Mouse (Mus musculus): Measurements from ENCODE around the gene Cd47.

Gene Cd47

GRCm38 (mm10) chr16:49836634-49837164 is 36.4 kb downstream of the Cd47 start:
- DNase-seq: no peak

DNA sequence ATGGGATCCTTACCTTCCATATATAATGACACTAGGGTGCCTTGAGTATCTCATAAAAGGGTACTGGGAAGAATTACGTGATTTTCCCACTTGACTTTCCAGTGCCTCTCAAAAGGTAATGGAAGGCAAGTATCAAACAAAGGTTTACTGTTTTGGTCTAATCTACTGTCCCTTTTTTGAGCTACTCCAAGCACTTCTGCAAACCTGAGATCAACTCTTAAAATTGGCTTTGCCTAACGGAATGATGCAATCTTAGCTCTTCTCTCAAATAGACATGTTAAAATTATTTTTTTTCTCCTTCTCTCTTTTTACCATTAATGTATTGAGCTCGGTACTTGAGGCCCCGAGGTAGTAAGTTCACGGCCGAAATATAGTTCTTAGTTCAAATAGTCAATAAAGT is 38.6 kb downstream of the Cd47 start:
- no peak for DNase-seq

- peak; percentile 37 for DNase-seq
Measured at GRCm38 (mm10) chr16:49839681-49840535, 39.6 kb downstream of the Cd47 start.

- DNase-seq: no peak
Measured at GRCm38 (mm10) chr16:49843723-49844122, 43.4 kb downstream of the Cd47 start.

DNA sequence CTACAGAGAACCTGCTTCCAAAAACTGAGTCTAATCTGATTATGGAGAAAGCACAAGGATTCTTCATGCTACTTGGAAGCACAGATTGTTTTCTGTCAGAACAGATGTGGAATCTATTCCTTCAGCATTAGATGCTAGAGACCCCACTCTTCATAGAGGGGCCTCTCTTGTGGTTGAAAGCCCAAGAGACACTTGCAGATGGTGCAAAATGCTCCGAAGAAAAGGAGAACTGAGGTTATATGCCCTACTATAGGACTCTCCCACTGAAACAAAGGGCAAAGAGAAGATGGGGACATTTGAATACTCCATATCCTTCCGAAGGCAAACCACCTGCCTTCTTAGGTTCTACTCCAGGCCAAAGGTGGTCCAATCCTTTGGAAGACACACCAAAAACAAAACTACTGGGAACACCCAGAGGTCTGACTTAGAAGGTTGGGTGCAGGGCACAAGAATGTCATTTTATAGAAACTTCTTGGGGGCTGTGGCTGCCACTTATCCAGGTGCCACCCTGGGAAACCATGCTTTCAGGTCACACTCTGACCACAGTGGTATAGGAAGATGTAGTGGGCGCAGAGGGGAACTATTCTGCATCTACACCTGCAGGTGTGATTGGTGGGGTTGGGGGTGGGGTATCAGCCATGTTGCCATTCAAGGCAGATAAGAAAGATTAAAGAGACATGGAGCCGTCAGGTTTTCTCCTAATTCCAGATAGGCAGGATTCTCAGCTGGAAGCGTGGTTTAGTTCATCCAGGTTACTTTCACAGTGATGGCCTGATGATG is 47.1 kb downstream of the Cd47 start:
- DNase-seq: no peak

DNA sequence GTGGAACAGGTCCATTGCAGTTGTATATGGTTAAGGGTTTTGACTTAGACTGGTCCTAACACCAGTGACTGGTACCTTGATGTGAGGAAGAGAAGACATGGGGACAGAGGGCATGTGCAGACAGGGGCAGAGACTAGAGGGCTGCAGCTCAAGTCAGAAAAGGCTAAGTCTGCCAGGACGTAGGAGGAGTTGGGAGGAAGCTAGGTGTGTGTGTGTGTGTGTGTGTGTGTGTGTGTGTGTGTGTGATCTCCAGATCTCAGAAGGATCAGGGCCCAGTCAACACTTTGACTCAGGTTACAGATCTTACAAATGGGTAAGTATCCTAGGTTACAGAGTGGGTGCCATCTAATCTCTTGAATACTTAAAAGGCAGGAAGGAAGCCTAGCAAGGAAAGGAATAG is 48.3 kb downstream of the Cd47 start:
- DNase-seq: no peak

DNA sequence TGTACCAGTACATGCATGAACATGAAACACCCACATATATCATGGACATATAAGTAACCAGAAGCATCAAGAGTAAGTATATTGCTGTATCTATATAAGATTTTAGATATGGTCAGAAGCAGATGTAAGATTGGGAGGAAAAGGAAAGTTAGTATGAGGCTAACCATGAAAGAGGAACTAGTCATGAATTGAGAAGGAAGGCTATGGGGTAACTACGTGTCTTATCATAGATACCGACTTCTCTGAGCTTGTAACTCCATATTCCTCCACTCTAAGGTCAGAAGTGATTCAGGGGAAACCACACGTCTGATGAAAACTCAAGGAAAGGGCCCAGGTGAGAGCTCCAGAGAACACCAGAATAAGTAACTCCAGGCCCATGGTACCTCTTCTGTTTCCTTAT is 52.6 kb downstream of the Cd47 start:
- DNase-seq: no peak

DNA sequence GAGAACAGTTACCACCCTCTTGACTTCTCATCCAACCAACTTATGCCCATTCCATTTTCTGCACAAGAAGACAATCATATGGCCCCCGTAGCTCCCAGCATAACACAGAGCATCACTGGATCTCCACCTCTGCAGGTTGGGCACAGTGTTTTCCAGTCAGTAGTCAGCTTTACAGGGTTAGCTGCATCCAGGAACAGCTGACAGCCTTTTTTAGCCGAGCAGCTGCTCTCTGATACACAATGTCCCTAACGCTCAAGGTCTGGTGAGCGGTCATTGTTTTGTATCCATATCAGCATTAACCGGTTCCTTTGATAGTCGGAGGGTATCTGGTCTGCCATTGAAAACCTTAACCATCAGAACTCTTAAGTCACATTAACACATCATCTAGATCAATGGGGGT is 53.3 kb downstream of the Cd47 start:
- DNase-seq: no peak

DNA sequence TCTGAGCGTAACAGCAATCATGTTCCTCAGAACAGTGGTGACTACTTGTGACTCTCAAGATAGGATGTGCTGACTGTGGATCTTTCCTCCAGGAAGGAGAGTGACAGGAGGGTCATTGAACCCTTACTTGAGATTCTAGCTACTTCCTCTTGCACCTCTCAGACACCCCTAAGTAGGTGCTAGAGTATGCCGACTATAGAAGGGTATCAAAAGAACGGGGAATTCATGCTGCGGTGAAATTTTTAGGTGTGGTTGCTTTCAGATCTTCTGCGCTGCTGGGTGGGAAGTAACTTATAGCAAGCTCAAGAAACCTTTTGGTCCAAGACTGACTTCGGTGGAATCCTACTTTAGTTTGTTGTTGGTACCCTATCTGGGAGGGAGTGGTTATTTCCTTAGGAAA is 53.9 kb downstream of the Cd47 start:
- DNase-seq: no peak

- peak; percentile 93 for DNase-seq
Measured at GRCm38 (mm10) chr16:49854931-49855835, 54.9 kb downstream of the Cd47 start.

DNA sequence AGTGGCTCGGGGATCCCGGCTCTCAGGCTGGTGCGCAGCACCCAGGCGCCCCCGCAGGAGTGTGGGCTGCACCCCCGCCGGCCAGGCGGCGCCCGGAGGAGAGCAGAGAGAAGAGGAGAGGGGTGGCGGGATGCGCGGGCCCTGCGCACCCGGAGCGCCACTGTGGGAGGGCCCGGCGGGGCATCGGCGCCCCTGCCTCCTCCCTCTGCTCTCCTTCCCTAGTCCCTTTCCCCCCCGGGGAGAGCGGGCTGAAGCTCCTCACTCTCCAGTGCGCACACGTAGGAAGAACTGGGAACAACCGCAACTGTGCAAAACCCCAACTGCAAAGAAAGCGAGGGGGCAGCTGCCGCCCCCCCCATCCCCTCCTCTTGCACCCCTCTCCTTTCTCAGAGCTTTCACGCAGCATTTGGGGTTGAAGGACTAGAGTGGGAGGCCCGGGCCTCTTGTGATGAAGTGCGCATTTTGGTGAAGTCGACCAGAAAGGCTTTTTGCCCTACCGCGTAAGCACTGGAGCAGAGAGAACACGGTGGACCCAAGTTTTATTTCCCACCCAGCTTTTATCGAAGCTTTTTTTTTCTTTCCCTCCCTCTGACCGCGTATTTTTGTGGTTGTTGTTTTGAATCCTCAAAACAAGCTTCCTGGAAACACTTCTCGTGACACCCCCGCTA is 55.6 kb downstream of the Cd47 start:
- peak; percentile 40 for DNase-seq

DNA sequence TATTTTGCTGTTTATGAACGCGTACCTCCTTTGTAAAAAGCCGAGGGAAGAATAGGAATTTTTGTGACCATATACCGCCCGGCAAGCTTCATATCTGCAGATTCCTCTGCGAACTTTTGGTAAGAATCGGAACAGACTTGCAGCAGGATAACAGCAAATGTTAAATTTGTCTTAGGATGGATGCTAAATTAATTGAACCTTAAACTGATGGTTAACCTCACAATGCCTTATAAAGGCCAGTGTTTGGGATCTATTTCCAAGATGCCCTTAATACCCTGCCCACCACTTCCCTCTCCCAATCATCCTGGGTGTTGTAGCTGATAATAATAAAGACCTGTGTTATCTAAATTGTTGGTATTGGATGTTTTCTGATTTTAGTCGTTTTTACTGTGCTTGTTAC is 56.3 kb downstream of the Cd47 start:
- no peak for DNase-seq

- DNase-seq: peak; percentile 28
Measured at GRCm38 (mm10) chr16:49857504-49858160, 57.3 kb downstream of the Cd47 start.

DNA sequence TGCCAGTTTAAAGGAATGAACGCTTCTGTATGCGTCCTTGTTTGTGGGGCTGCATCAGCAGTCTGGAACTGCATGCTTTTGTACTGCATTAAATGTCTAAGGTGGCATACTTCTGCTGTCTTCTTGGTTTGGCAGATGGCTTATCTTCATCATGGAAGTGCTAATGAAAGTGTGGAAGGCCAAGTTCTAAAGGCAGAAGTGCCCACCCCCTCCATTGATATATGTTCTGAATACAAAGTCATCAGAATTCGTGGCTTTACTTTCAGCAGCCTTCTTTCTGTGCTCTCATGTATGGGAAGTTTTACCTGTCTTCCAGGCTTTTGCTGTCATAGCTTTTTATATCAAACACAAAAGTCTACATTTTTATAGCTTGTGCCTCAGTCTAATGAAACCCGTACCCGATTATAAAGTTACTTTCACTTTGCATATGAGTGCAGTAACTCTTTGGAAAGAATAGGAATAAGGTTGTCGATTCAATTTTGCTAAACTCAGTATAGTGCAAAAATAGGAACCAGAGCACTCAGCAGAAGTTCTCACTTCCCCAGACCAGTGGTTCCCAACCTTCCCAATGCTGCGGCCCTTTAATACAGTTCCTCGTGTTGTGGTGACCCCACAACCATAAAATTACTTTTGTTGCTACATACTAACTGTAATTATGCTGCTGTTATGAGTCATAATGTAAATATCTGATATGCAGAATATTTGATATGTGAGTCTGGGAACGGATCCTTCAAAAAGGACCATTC is 58.0 kb downstream of the Cd47 start:
- no peak for DNase-seq

DNA sequence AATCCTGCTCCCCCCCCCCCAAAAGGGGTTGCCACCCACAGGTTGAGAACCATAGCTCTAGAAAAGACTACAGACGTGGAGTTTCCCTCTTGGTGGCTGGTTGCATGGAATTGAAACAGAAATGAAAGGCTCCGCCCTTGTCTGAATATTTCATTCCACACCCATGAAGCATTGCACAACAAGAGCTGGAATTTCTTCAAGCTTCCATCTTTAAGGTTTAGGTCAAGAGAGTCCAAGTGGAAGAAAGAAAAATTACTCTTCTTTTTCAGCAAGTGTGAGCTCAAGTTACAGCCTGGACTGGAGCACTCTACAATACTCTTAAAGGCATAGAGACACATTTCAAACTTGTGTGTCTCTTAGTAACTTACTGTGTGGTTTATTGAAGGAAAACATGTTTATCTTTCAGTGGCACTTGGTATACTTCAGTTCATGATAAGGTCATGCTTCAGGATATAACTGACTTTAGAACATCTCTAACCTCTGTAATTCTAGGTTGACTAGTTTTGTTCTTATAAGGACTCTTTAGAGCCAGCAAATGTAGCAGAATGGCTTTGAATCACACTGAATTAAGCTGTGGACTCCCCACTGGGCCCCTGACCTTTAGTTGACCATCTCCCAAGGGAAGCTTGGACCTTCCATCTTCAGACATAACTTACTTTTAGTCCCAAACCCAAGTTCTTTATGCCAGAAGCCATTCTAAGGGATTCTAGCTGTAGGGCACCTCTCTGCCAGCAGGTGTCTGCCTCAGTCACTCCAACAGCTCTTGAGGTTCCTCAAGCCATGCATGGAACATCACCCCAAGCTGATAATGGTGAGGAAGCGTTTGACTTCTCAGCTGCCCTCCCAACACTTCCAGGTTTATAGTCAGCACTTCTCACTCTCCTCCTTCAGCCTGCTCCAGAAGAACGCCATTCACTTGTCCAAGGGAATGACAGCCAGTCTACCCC is 58.8 kb downstream of the Cd47 start:
- DNase-seq: peak; percentile 42

- DNase-seq: no peak
Measured at GRCm38 (mm10) chr16:49861986-49862385, 61.7 kb downstream of the Cd47 start.

DNA sequence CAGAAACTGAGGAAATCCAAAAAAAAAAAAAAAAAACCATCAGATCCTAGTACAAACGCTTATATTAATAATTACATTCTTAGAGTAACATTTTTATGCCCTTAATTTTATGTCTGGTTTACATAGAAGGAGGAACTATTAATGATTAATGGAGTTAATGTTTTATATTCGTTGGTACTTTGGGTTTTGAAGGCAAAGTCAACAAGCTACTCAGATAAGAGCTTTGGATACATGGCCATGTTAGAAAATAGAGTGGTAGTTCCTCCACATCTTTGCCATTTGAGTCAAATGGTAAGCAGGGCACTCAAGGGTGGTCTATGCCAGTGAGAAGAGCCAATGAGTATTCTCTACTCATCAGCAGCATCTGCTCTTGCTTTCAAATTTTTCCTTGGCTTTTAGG is 66.3 kb downstream of the Cd47 start:
- peak; percentile 20 for DNase-seq

DNA sequence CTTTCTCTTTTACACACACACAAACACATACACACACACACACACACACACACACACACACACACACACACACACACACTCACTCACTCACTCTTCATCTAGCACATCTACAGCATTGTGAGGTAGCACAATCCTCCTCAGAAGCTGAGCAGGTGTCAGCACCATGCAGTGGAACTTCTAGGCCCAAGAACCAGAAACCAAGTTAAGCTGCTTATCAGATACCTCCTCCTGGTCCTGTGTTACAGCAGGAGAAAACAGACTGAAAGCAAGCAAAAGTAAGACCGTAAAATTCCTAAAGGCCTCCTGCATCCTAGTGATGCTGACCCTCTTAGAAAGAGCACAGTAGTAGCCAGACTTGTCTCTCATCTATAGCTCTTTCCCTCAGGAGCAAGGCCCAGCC is 67.9 kb downstream of the Cd47 start:
- no peak for DNase-seq

DNA sequence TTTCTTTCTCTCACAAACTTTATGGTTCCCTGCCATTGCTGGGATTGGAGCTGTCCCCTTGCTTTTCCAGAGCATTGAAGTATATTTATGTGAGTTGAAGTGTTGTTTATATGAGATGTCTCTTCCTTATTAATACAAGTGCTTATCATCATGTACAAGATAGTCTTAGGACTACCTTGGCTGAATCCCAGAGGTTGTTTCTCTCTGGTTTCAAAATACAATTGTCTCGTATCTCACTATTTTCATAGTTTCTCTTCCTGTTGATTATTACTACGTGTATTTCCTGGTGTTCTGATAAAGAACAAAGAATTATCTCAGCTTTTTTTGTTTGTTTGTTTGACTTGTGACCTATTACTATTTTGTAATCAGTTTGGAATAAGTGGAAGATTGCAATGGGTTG is 73.6 kb downstream of the Cd47 start:
- DNase-seq: no peak

GRCm38 (mm10) chr16:49874546-49874945 is 74.2 kb downstream of the Cd47 start:
- DNase-seq: no peak

Data from kidney, adult 9 months (tissue).